Mouse (Mus musculus) cerebellum, adult 2 months (tissue): ENCODE measurements at regions not wholly inside any gene's neighbourhood (a gene's known extent, or its start where the extent isn't known, plus 50 kb on each side); places are given as distances from the start of the nearest gene placed in this dataset.

ENCODE experiments used
- CTCF ChIP-seq: fragments of 200-500 bp; IDR thresholded peaks from 2 replicates; pipeline ENCODE4 v1.5.1; 2011; ENCODE audit warnings: low read depth, mild to moderate bottlenecking, control low read depth, low read length, moderate library complexity, borderline replicate concordance; ENCODE audit not compliant: insufficient read depth
- POLR2A ChIP-seq: fragments of 200-500 bp; IDR thresholded peaks from 2 replicates; pipeline ENCODE4 v1.6.1; 2011; ENCODE audit warnings: low read length, control low read depth, borderline replicate concordance; ENCODE audit not compliant: insufficient read depth

DNA sequence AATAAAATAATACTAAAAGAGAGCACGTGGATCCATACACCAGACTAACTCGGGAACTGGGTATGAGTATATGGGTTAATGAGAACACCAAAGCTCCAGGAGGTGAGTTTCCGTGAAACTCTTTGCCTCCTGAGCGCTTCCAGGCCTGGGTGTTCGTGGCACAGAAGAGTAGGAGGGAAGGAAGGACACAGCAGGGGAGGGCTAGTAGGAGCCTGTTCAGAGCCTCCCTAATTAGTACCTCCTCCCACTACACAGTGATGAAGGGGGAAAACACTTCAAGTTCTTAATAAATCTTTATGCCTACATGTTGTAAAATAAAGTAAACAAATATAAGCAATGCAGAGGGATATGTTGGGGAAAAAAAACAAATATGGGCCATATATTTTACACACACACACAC, 143.7 kb upstream of the Thsd7a start:
- TF ChIP-seq POLR2A (no peak), CTCF (no peak)
